Mouse (Mus musculus): ENCODE results near the gene Bloc1s3. TPM values are rescaled to one million over a fixed set of nuclear protein-coding genes. Genes with fewer than 3 reads are reported as not detected.

The Bloc1s3 gene
- polyA plus RNA-seq, 1 experiment from 2014 or later: 0.74 TPM

- H3K4me1 ChIP-seq (ENCODE audit: control insufficient read depth, insufficient read depth, low read length): peaks cover 7% of the 10 kb centered on the region; the same call in 1 of the 2 replicates
- no peak for ATAC-seq (ENCODE audit: insufficient number of reproducible peaks, insufficient read depth, low FRiP score, low read depth)
- H3K9ac ChIP-seq (replicated peaks; ENCODE audit: low read depth, low read length): no peak overlapping the region
- H3K27ac ChIP-seq (ENCODE audit: low read length): no peak overlapping the region
- WGBS: 96% methylated on average over 7 of the region's 7 CpGs
- H3K27me3 ChIP-seq (ENCODE audit: control insufficient read depth, insufficient read depth, low read length): no peaks in the 10 kb centered on the region
- H3K9me3 ChIP-seq (ENCODE audit: control insufficient read depth, low read depth, low read length): no peaks in the 10 kb centered on the region
- no peak overlapping the region for H3K4me2 ChIP-seq (replicated peaks; ENCODE audit: low read depth, low read length)
- 0 out of 2 replicates have a peak, but pooled peaks cover 2% of the 10 kb centered on the region for H3K36me3 ChIP-seq (ENCODE audit: control insufficient read depth, insufficient read depth, low read length)
- peak overlapping the region; percentile 76; the same call in 1 of the 2 replicates for H3K4me3 ChIP-seq (ENCODE audit: low read depth, low read length)
Observed at GRCm38 (mm10) chr7:19509786-19510185, 1.6 kb upstream of the Bloc1s3 start.

- Histone ChIP-seq H3K4me1 (ENCODE audit: control insufficient read depth, insufficient read depth, low read length) (peaks cover 7% of the 10 kb centered on the region; the same call in 1 of the 2 replicates), H3K27me3 (ENCODE audit: control insufficient read depth, insufficient read depth, low read length) (no peaks in the 10 kb centered on the region), H3K9me3 (ENCODE audit: control insufficient read depth, low read depth, low read length) (no peaks in the 10 kb centered on the region), H3K4me3 (ENCODE audit: low read depth, low read length) (peak overlapping the region; percentile 76), H3K9ac (replicated peaks; ENCODE audit: low read depth, low read length) (peak overlapping the region; percentile 73), H3K4me2 (replicated peaks; ENCODE audit: low read depth, low read length) (peak overlapping the region; percentile 97), H3K27ac (ENCODE audit: low read length) (peak overlapping the region; percentile 59; the same call in 1 of the 2 replicates), H3K36me3 (ENCODE audit: control insufficient read depth, insufficient read depth, low read length) (0 out of 2 replicates have a peak, but pooled peaks cover 2% of the 10 kb centered on the region)
- ATAC-seq (ENCODE audit: insufficient number of reproducible peaks, insufficient read depth, low FRiP score, low read depth): no peak
- 9% methylated on average over 15 of the region's 15 CpGs for WGBS
Observed at GRCm38 (mm10) chr7:19508924-19509568, 879 bp upstream of the Bloc1s3 start.

- Histone ChIP-seq H3K4me3 (ENCODE audit: low read depth, low read length) (peak overlapping the region; percentile 76), H3K27ac (ENCODE audit: low read length) (peak overlapping the region; percentile 30; the same call in 1 of the 2 replicates), H3K4me1 (ENCODE audit: control insufficient read depth, insufficient read depth, low read length) (peaks cover 7% of the 10 kb centered on the region; the same call in 1 of the 2 replicates), H3K9me3 (ENCODE audit: control insufficient read depth, low read depth, low read length) (no peaks in the 10 kb centered on the region), H3K4me2 (replicated peaks; ENCODE audit: low read depth, low read length) (peak overlapping the region; percentile 97), H3K27me3 (ENCODE audit: control insufficient read depth, insufficient read depth, low read length) (no peaks in the 10 kb centered on the region), H3K9ac (replicated peaks; ENCODE audit: low read depth, low read length) (peak overlapping the region; percentile 73), H3K36me3 (ENCODE audit: control insufficient read depth, insufficient read depth, low read length) (0 out of 2 replicates have a peak, but pooled peaks cover 2% of the 10 kb centered on the region)
- WGBS: 6% methylated on average over 18 of the region's 18 CpGs
- ATAC-seq (ENCODE audit: insufficient number of reproducible peaks, insufficient read depth, low FRiP score, low read depth): no peak
Observed at GRCm38 (mm10) chr7:19507612-19507981, 570 bp downstream of the Bloc1s3 start.

- ATAC-seq (ENCODE audit: insufficient number of reproducible peaks, insufficient read depth, low FRiP score, low read depth): no peak
- under 1% methylated on average over 71 of the region's 71 CpGs for WGBS
- H3K4me1 ChIP-seq (ENCODE audit: control insufficient read depth, insufficient read depth, low read length): peaks cover 7% of the 10 kb centered on the region; the same call in 1 of the 2 replicates
- peak overlapping the region; percentile 76 for H3K4me3 ChIP-seq (ENCODE audit: low read depth, low read length)
- 0 out of 2 replicates have a peak, but pooled peaks cover 2% of the 10 kb centered on the region for H3K36me3 ChIP-seq (ENCODE audit: control insufficient read depth, insufficient read depth, low read length)
- peak overlapping the region; percentile 97 for H3K4me2 ChIP-seq (replicated peaks; ENCODE audit: low read depth, low read length)
- peak overlapping the region; percentile 73 for H3K9ac ChIP-seq (replicated peaks; ENCODE audit: low read depth, low read length)
- H3K27ac ChIP-seq (ENCODE audit: low read length): no peak overlapping the region
- no peaks in the 10 kb centered on the region for H3K9me3 ChIP-seq (ENCODE audit: control insufficient read depth, low read depth, low read length)
- no peaks in the 10 kb centered on the region for H3K27me3 ChIP-seq (ENCODE audit: control insufficient read depth, insufficient read depth, low read length)
Observed at GRCm38 (mm10) chr7:19506969-19507611, 1.1 kb downstream of the Bloc1s3 start.

GRCm38 (mm10) chr7:19506326-19506725 is 1.8 kb downstream of the Bloc1s3 start:
- no peak overlapping the region for H3K27ac ChIP-seq (ENCODE audit: low read length)
- H3K9me3 ChIP-seq (ENCODE audit: control insufficient read depth, low read depth, low read length): no peaks in the 10 kb centered on the region
- 0 out of 2 replicates have a peak, but pooled peaks cover 2% of the 10 kb centered on the region for H3K36me3 ChIP-seq (ENCODE audit: control insufficient read depth, insufficient read depth, low read length)
- H3K4me3 ChIP-seq (ENCODE audit: low read depth, low read length): peak overlapping the region; percentile 76; the same call in 1 of the 2 replicates
- H3K9ac ChIP-seq (replicated peaks; ENCODE audit: low read depth, low read length): no peak overlapping the region
- no peak overlapping the region for H3K4me2 ChIP-seq (replicated peaks; ENCODE audit: low read depth, low read length)
- no peak for ATAC-seq (ENCODE audit: insufficient number of reproducible peaks, insufficient read depth, low FRiP score, low read depth)
- peaks cover 7% of the 10 kb centered on the region; the same call in 1 of the 2 replicates for H3K4me1 ChIP-seq (ENCODE audit: control insufficient read depth, insufficient read depth, low read length)
- H3K27me3 ChIP-seq (ENCODE audit: control insufficient read depth, insufficient read depth, low read length): no peaks in the 10 kb centered on the region
- 41% methylated on average over 6 of the region's 6 CpGs for WGBS

GRCm38 (mm10) chr7:19503481-19504068 is 4.6 kb downstream of the Bloc1s3 start:
- no peak overlapping the region for H3K27ac ChIP-seq (ENCODE audit: low read length)
- no peaks in the 10 kb centered on the region for H3K9me3 ChIP-seq (ENCODE audit: control insufficient read depth, low read depth, low read length)
- H3K4me2 ChIP-seq (replicated peaks; ENCODE audit: low read depth, low read length): no peak overlapping the region
- WGBS: 28% methylated on average over 5 of the region's 5 CpGs
- no peak for ATAC-seq (ENCODE audit: insufficient number of reproducible peaks, insufficient read depth, low FRiP score, low read depth)
- H3K4me3 ChIP-seq (ENCODE audit: low read depth, low read length): no peak overlapping the region
- H3K4me1 ChIP-seq (ENCODE audit: control insufficient read depth, insufficient read depth, low read length): 0 out of 2 replicates have a peak, but pooled peaks cover 7% of the 10 kb centered on the region
- no peaks in the 10 kb centered on the region for H3K36me3 ChIP-seq (ENCODE audit: control insufficient read depth, insufficient read depth, low read length)
- H3K9ac ChIP-seq (replicated peaks; ENCODE audit: low read depth, low read length): no peak overlapping the region
- H3K27me3 ChIP-seq (ENCODE audit: control insufficient read depth, insufficient read depth, low read length): no peaks in the 10 kb centered on the region

GRCm38 (mm10) chr7:19501658-19502057 is 6.5 kb downstream of the Bloc1s3 start:
- no peaks in the 10 kb centered on the region for H3K4me1 ChIP-seq (ENCODE audit: control insufficient read depth, insufficient read depth, low read length)
- H3K4me2 ChIP-seq (replicated peaks; ENCODE audit: low read depth, low read length): no peak overlapping the region
- no peaks in the 10 kb centered on the region for H3K36me3 ChIP-seq (ENCODE audit: control insufficient read depth, insufficient read depth, low read length)
- no peak for ATAC-seq (ENCODE audit: insufficient number of reproducible peaks, insufficient read depth, low FRiP score, low read depth)
- H3K27me3 ChIP-seq (ENCODE audit: control insufficient read depth, insufficient read depth, low read length): no peaks in the 10 kb centered on the region
- no peak overlapping the region for H3K9ac ChIP-seq (replicated peaks; ENCODE audit: low read depth, low read length)
- no peaks in the 10 kb centered on the region for H3K9me3 ChIP-seq (ENCODE audit: control insufficient read depth, low read depth, low read length)
- 61% methylated on average over 4 of the region's 4 CpGs for WGBS
- H3K27ac ChIP-seq (ENCODE audit: low read length): no peak overlapping the region
- no peak overlapping the region for H3K4me3 ChIP-seq (ENCODE audit: low read depth, low read length)

Data from stomach, embryonic 14.5 days (tissue).